In the genomic region with DNA sequence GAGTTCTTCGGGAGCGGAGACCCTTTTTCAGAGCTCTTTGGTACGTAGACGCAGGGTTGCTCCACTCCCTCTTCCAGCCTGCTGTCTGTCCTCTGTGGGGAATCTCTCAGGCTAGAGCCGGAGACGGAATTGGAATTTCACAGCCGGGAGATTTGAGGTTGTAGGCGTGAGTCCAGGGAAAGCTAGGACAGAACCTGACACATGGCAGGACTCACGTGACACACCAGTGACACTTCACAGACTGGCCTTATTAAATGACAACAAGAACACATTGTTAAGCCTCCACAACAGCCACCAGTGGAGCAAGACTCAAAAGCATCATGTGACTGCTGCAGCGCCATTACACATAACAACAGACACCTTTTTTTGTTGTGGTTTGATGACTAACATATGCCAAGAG, we compare ENCODE assay signal across 23 mouse cellular contexts. TPM values are rescaled to one million over a fixed set of nuclear protein-coding genes. Genes with fewer than 3 reads are reported as not detected.
DNase-seq lines count a peak whose midpoint lies in the region; ATAC-seq and TF ChIP-seq lines count a peak whose summit lies in the region.
"Had no signal": no experiment of that assay in that cellular context is flagged by ENCODE, and none has a peak within 500 bp of the region (broad histone marks: within the 10 kb centered on the region; RNA-seq: fewer than 3 reads in every experiment).

No protein-coding gene starts in this region.

- H3K4me3 ChIP-seq in heart, embryonic 11.5 days (ENCODE audit: low read depth, low read length): no peak overlapping the region
- H3K4me3 ChIP-seq in lung, postnatal 0 days (ENCODE audit: low read depth, low read length): no peak overlapping the region
- no peak overlapping the region for H3K4me3 ChIP-seq in limb, embryonic 12.5 days (replicated peaks)
- H3K4me3 ChIP-seq: embryonic facial prominence, embryonic 10.5 days; intestine, embryonic 15.5 days; limb, embryonic 13.5 days; midbrain, embryonic 12.5 days had no signal

- no peak overlapping the region for H3K9ac ChIP-seq in heart, embryonic 11.5 days (ENCODE audit: low read depth, low read length)
- no peak overlapping the region for H3K9ac ChIP-seq in lung, postnatal 0 days (replicated peaks; ENCODE audit: low read depth)
- H3K9ac ChIP-seq in limb, embryonic 12.5 days (replicated peaks): no peak overlapping the region
- H3K9ac ChIP-seq: intestine, embryonic 15.5 days; limb, embryonic 13.5 days; liver, postnatal 0 days; midbrain, embryonic 12.5 days had no signal

- peak; percentile 70 for DNase-seq in heart, adult 18-20 months
- DNase-seq in lung, postnatal 0 days (ENCODE audit: low spot score): peak; percentile 48
- DNase-seq in lung, postnatal 25 days (ENCODE audit: low spot score): no peak
- peak; percentile 52 to 63 for DNase-seq in cerebellum, postnatal 36 days
- no peak for DNase-seq in adrenal gland, adult (ENCODE audit: inconsistent age in 2 of 2, low spot score in 1 of 2)
- DNase-seq in spleen, postnatal 4 days (ENCODE audit: low spot score in 2 of 2): no peak
- DNase-seq: gastrocnemius, postnatal 36 days; kidney, postnatal 10 days; liver, postnatal 0 days; lung, postnatal 4 days; right cerebral cortex, postnatal 14 days; thymus, postnatal 36 days had no signal

- no peaks in the 10 kb centered on the region for H3K27me3 ChIP-seq in heart, embryonic 11.5 days (ENCODE audit: control insufficient read depth, insufficient read depth, low read length)
- no peaks in the 10 kb centered on the region for H3K27me3 ChIP-seq in lung, postnatal 0 days (replicated peaks; ENCODE audit: insufficient read depth, low read length)
- no peaks in the 10 kb centered on the region for H3K27me3 ChIP-seq in limb, embryonic 12.5 days
- H3K27me3 ChIP-seq: intestine, embryonic 15.5 days; limb, embryonic 13.5 days had no signal

- WGBS in heart, embryonic 11.5 days (ENCODE audit: insufficient replicate concordance): 74% methylated on average over 10 of the region's 10 CpGs
- WGBS in lung, postnatal 0 days: 83% methylated on average over 10 of the region's 10 CpGs
- WGBS in limb, embryonic 12.5 days: 56% methylated on average over 10 of the region's 10 CpGs

- TF ChIP-seq CTCF in lung, postnatal 0 days (IDR thresholded peaks at IDR 0.05): no peak

- H3K4me2 ChIP-seq in heart, embryonic 11.5 days: no peak overlapping the region
- H3K4me2 ChIP-seq in lung, postnatal 0 days (replicated peaks; ENCODE audit: low read depth, low read length): no peak overlapping the region
- H3K4me2 ChIP-seq in limb, embryonic 12.5 days: no peak overlapping the region
- H3K4me2 ChIP-seq: intestine, embryonic 15.5 days; limb, embryonic 13.5 days; midbrain, embryonic 12.5 days had no signal

- TF ChIP-seq EP300 in lung, postnatal 0 days (IDR thresholded peaks at IDR 0.05): no peak

- no peak for ATAC-seq in heart, embryonic 11.5 days (replicated peaks; ENCODE audit: insufficient number of reproducible peaks, low FRiP score, low TSS enrichment)
- no peak for ATAC-seq in lung, postnatal 0 days
- ATAC-seq in limb, embryonic 12.5 days (ENCODE audit: insufficient number of reproducible peaks, insufficient read depth, low FRiP score, low TSS enrichment, low read depth): no peak
- ATAC-seq: activated CD4-positive, CD25-positive, alpha-beta regulatory T cell, adult 4 months; intestine, embryonic 15.5 days; liver, postnatal 0 days had no signal

- H3K4me1 ChIP-seq in heart, embryonic 11.5 days (ENCODE audit: control insufficient read depth, insufficient read depth, low read length): peaks cover 16% of the 10 kb centered on the region
- H3K4me1 ChIP-seq in lung, postnatal 0 days (ENCODE audit: insufficient read depth, low read depth, low read length): peaks cover 6% of the 10 kb centered on the region; the same call in 1 of the 2 replicates
- H3K4me1 ChIP-seq in limb, embryonic 12.5 days (replicated peaks): peaks cover 23% of the 10 kb centered on the region

- no peaks in the 10 kb centered on the region for H3K9me3 ChIP-seq in heart, embryonic 11.5 days (replicated peaks; ENCODE audit: control insufficient read depth, low read length)
- H3K9me3 ChIP-seq in lung, postnatal 0 days (ENCODE audit: low read length): no peaks in the 10 kb centered on the region
- H3K9me3 ChIP-seq in limb, embryonic 12.5 days: no peaks in the 10 kb centered on the region
- H3K9me3 ChIP-seq: embryonic facial prominence, embryonic 10.5 days; intestine, embryonic 15.5 days; limb, embryonic 13.5 days; midbrain, embryonic 12.5 days had no signal

- H3K27ac ChIP-seq in heart, embryonic 11.5 days (ENCODE audit: low read depth, low read length): no peak overlapping the region
- H3K27ac ChIP-seq in lung, postnatal 0 days (ENCODE audit: low read length): no peak overlapping the region
- peak overlapping the region; percentile 50 for H3K27ac ChIP-seq in limb, embryonic 12.5 days
- H3K27ac ChIP-seq: embryonic facial prominence, embryonic 10.5 days; intestine, embryonic 15.5 days; limb, embryonic 13.5 days; midbrain, embryonic 12.5 days had no signal

- H3K36me3 ChIP-seq in heart, embryonic 11.5 days (ENCODE audit: control insufficient read depth, insufficient read depth, low read length): peaks cover 3% of the 10 kb centered on the region; the same call in 1 of the 2 replicates
- no peaks in the 10 kb centered on the region for H3K36me3 ChIP-seq in lung, postnatal 0 days (ENCODE audit: insufficient read depth, low read length)
- peaks cover 41% of the 10 kb centered on the region; the same call in 1 of the 2 replicates for H3K36me3 ChIP-seq in limb, embryonic 12.5 days
- H3K36me3 ChIP-seq: intestine, embryonic 15.5 days had no signal

RNA-seq across cellular contexts. Expression of a gene that starts 3.4 kb away (rescaled TPM):
- 100 to 1,000 TPM; 123 to 127 TPM for total RNA-seq in heart, adult 18-20 months (2021)
- 15.3 and 17.6 TPM in 2 replicates for polyA plus RNA-seq in heart, embryonic 11.5 days (2014; fragmentation: Nextera tagmentation; extraction: Ambion mirVana)
- polyA plus RNA-seq in lung, postnatal 0 days (2015; fragmentation: Nextera tagmentation; extraction: Ambion mirVana): 40.1 and 45.6 TPM in 2 replicates
- polyA plus RNA-seq in limb, embryonic 12.5 days (2016; fragmentation: Nextera tagmentation; extraction: Ambion mirVana): 40.7 and 42.8 TPM in 2 replicates

RNA-seq across cellular contexts. Expression of a gene that starts 7.7 kb away (rescaled TPM):
- total RNA-seq in heart, adult 18-20 months (2021): not detected
- polyA plus RNA-seq in heart, embryonic 11.5 days (2014; fragmentation: Nextera tagmentation; extraction: Ambion mirVana): not detected in 2 replicates
- not detected in 2 replicates for polyA plus RNA-seq in lung, postnatal 0 days (2015; fragmentation: Nextera tagmentation; extraction: Ambion mirVana)
- not detected in 2 replicates for polyA plus RNA-seq in limb, embryonic 12.5 days (2016; fragmentation: Nextera tagmentation; extraction: Ambion mirVana)
- total RNA-seq: adrenal gland, postnatal 4 days; gastrocnemius, postnatal 36 days; left cerebral cortex, adult 18-20 months had no signal
- polyA plus RNA-seq: activated CD4-positive, CD25-positive, alpha-beta regulatory T cell, adult 4 months; embryonic facial prominence, embryonic 10.5 days; hindbrain, embryonic 11.5 days; intestine, embryonic 15.5 days; limb, embryonic 13.5 days; liver, postnatal 0 days; midbrain, embryonic 12.5 days had no signal

RNA-seq across cellular contexts. Expression of a gene that starts 19.9 kb away (rescaled TPM):
- total RNA-seq in heart, adult 18-20 months (2021): 1,000 to 10,000 TPM in 1 of 2 experiments, 100 to 1,000 TPM in 1; 973 to 1,125 TPM
- polyA plus RNA-seq in heart, embryonic 11.5 days (2014; fragmentation: Nextera tagmentation; extraction: Ambion mirVana): 39.2 and 39.8 TPM in 2 replicates
- polyA plus RNA-seq in lung, postnatal 0 days (2015; fragmentation: Nextera tagmentation; extraction: Ambion mirVana): 46.6 and 50.5 TPM in 2 replicates
- 14.5 and 15.8 TPM in 2 replicates for polyA plus RNA-seq in limb, embryonic 12.5 days (2016; fragmentation: Nextera tagmentation; extraction: Ambion mirVana)

RNA-seq across cellular contexts. Expression of a gene that starts 24.7 kb away (rescaled TPM):
- 1 to 10 TPM; 1.2 to 2.0 TPM for total RNA-seq in heart, adult 18-20 months (2021)
- polyA plus RNA-seq in heart, embryonic 11.5 days (2014; fragmentation: Nextera tagmentation; extraction: Ambion mirVana): 0.51 and 0.74 TPM in 2 replicates
- polyA plus RNA-seq in lung, postnatal 0 days (2015; fragmentation: Nextera tagmentation; extraction: Ambion mirVana): 0.90 and 0.92 TPM in 2 replicates
- 0.20 and 0.35 TPM in 2 replicates for polyA plus RNA-seq in limb, embryonic 12.5 days (2016; fragmentation: Nextera tagmentation; extraction: Ambion mirVana)
- total RNA-seq: MEL had no signal

RNA-seq across cellular contexts. Expression of a gene that starts 29.0 kb away (rescaled TPM):
- 10 to 100 TPM; 35.8 to 36.5 TPM for total RNA-seq in heart, adult 18-20 months (2021)
- polyA plus RNA-seq in heart, embryonic 11.5 days (2014; fragmentation: Nextera tagmentation; extraction: Ambion mirVana): 81.7 and 82.8 TPM in 2 replicates
- polyA plus RNA-seq in lung, postnatal 0 days (2015; fragmentation: Nextera tagmentation; extraction: Ambion mirVana): 75.8 and 77.0 TPM in 2 replicates
- 131 and 134 TPM in 2 replicates for polyA plus RNA-seq in limb, embryonic 12.5 days (2016; fragmentation: Nextera tagmentation; extraction: Ambion mirVana)

Comparison
In these comparisons a context has a peak if more than half of its experiments do, and no peak if none do; other contexts are left out.
1. DNase-seq: peak in heart, adult 18-20 months (2 of 2), lung, postnatal 0 days (single experiment) and cerebellum, postnatal 36 days (2 of 2); none in lung, postnatal 25 days (single experiment), adrenal gland, adult (0 of 2) and spleen, postnatal 4 days (0 of 2).